Mouse (Mus musculus) spleen, adult 18-20 months (tissue): Measurements from ENCODE around the gene Thsd4.

Source experiments
- DNase-seq, 2 experiments: peaks; one replicate each; pipeline ENCODE4 v3.0.0; 2022; ENCODE audit warnings: mixed read lengths in 2 of 2

Thsd4 gene

DNA sequence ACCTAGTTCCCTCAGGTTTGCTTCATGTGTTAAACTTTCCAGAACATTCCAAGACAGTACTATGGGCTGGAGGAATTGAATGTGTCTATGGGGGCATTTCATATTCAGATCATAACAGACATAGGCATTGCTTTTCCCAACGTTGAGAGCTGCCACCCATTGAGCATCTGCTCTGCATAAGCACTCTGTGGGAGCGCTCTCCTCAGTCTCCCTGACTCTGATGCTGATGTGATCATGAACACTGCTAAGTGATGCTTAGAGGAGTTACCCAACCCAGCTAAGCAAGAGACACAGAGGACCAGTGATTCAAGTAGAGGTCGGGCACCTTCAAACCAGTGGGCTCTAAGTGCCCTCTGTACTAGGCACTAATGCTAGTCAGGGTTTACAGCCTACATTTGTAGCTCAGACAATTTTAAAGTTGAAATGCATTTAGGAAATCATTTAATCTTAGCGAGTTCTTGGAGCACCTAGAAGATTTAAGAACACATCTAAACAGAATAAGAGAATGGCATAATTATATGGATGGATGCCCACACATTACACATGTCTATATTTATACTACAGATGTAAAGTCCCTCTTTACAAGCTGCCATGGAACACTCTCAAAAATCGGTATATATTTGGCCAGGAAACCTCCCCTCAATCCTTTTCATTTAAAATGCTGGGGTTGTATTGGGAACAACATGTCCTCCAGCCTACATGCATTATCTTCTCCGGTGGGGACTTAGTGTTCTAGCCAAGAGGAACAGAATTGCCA lies 392.4 kb downstream of the Thsd4 start:
- no peak for DNase-seq

DNA sequence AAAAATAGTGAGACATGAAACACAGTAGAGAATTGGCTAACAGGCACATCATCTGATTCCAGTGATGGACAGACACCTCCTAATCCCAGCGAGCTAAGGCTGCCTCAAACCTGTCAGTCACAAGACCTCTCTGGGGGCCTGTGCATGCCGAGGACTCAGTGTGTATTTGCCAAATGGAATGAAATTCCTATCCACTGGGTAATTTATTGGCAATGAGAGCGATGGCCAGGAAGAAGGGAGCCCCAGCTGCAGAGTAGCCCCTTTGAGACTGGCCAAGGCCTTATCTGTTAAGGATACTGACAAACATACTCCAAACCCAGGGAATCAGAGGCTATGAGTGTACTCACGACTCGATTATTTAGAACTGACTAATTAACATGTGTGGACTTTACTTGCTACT lies 394.9 kb downstream of the Thsd4 start:
- no peak for DNase-seq

DNA sequence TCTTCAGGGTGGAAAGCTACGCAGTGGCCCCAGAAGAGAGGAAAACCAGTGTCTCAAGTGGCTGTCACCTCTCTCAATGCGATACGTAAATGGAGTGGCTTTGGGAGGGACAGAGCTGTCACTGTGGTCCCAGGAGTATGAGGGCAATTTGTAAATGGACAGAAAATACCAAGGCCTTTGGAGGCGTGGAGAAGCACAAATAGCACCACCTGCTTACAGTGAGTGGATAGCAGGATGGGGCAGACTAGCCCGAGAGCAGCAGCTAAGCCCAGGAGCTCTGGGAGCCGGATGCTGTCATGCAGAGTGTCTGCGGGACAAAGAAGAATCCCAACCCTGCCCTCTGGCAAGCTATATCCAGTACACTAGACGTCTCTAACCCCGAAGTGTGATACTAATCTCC lies 397.7 kb downstream of the Thsd4 start:
- no peak for DNase-seq

DNA sequence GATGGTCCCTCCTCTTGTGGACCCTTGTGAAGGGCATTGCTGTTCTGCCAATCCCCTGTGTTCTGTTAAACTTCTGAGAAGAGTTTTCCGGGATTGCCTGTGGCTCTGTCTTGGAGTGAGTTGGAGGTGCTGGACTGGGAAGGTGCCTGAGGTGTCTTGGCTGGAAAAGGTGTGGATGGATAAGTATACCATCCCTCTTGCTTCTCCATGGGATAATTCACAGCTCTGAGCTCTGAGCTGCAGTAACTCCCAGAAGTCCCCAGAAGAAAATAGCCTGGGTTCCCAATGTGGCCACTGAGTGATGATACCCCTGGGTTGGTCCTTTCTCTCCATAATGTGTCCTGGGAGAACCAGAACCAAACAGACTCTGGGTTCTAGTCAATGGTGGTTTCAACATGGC lies 398.8 kb downstream of the Thsd4 start:
- no peak for DNase-seq

DNA sequence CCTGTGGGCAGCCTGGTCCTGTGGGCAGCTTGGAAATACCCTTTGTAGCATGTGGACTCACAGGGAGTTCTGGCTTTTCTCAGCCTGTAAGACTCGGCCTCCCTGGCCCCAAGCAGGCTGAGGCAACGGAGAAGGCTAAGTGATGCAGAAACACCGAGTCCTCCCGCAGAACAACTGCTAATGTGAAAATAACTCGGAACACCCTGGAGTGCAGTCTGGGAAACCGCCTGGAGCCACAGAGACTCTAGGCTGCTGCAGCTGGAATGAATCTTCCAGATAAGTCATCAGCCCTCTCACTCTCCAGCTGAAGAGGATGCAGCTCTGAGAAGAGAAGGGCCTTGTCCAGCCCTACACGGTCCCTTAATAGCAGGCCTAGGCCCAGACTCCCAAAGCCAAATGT lies 402.0 kb downstream of the Thsd4 start:
- DNase-seq, result no peak

DNA sequence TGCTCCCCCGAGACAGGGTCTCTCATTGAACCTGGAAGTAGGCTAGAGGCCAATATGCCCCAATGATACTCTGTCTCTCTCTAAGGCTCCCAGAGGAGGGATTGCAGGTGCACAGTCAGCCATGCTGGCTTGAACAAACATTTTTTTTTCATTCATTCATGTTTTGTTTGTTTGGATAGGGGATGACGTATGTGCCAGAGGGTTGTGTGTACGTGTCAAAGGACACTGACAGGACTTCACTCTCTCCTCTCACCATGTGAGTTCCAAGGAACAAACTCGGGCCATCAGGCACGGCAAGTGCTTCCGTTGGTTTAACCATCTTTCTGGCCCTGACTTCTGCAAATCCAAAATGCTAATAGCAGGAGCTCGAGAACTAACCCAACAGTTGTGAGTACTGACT lies 404.0 kb downstream of the Thsd4 start:
- no peak for DNase-seq

DNA sequence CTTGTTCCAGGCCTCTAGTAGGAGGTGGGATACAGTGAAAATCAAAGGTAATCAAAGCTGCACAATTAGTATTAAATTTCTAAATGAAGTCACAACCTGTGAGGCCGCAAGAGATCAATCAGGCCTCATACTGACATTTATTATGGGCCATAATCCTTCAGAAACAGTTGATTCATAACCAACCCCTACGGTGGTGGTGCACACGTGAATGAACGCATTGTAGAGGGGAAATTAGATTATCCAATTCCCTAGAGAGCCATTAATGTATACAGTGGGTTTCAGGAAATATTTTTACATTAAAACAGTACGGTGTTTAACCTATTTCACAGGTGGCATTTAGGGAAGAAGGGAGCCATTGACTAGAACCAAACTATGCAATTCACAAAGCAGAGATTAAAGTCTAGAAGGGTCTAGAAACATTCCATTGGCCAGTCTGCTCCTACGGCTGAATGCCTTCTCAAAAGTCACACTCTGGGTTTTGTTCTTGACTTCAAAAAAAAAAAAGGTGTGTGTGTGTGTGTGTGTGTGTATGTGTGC lies 406.1 kb downstream of the Thsd4 start:
- DNase-seq, result no peak

DNA sequence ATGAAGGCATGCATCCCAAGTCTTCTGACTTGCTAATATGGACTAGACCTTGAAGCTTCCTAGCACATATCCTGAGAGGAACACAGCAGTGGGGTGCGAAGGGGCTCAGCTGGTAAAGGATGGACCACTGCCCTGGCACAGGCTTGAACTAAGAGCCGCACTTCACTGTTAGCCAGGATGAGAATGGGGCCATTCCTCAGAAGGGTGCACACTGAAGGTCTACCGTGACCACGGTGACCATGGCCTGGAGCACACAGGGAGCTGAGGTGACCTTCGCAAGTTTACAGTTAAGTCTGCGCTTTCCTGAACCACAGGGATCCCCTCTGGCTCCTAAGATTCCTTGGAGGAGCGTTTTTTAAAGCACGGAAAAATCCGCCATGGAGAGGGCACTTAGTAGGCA lies 406.5 kb downstream of the Thsd4 start:
- DNase-seq, result no peak

DNA sequence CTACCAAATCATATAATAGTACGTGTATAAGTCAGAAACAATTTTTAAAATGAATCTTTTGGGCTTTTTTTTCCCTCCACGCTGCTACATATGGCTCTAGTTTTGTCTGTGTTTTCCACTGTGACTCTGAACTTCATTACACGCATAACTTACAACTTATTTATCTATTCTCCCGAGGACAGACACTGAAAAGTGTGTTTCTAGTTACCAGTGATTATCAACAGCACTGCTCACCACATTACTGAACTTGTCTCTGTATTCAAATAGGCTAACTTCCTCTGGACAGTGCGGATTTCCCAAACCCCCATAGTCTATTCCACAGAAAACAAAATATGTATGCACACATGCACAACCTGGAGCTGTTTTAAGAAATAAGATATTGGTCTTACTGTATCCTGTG lies 411.6 kb downstream of the Thsd4 start:
- DNase-seq, result no peak

DNA sequence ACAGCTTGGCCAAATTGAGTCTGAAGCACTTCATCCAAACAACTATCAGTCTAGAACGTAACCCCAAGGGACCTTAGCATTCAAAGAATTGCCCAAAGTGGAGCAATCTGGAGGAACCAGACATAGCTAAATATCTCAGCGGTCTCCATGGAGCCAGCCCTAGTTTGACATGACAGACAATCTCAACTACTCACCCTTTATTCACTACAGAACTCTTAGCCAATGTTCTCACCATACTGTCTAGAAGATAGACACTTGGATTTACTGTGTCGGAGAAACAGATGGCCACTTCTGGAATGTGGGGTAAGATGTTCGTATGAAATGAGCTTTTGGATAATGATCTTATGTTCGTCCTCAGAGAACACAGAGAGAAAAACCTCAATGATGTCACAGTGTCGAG lies 415.2 kb downstream of the Thsd4 start:
- DNase-seq, result no peak

DNA sequence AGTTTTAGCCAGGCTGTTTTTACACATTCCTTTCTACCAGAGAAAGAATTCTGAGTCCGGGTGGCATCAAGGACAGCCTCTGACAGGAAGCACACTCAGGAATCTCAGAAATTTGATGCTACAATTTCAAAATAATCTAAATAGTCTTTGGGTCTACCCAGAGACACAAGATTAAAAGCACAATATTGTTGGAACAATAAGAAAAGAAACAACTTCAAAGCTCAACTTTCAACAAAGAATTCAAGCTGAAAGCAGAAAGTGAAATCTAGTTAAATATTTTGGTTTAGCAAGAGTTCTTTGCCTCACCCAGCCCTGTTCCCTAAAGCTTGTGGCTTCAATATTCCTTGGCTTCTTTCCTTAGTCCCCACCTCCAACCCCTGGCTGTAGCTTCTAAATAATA lies 415.7 kb downstream of the Thsd4 start:
- DNase-seq, result no peak

DNA sequence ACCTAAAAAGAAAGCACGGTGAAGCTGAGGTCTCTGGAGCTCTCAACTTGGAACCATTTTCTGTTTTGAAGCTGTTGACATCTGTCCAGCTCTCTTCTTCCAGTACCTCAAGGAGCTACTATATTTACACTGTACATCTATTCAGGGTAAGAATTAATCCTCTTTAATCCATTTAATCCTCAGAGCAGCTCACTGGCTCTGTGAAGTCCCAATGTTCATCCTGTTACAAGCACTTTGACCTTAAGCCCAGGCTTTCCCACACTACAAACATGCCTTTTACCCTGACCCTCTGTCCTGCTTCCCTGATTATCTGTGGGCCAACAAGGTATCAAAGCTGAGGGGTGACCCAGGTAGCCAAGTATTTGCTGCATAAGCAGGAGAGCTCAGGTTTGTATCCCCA lies 427.6 kb downstream of the Thsd4 start:
- no peak for DNase-seq

DNA sequence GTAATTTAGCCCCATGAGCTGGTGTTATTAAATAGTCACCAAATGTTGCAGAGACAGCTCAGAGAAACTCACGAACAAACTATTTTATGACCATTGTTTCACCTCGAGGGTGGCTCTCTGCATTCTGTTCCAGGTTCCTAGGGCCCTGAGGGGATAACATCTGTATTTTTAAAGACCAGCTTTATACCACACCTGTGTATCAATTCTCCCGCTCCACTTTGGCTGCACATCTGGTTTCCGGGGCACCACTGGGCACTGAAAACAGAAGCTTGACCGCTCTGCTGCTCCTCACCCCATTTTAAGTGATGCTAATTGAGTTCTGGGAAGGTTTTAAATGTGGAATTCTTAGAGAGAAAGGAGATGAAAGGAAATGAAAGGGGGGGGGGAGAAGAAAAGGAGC lies 429.4 kb downstream of the Thsd4 start:
- DNase-seq, result no peak

DNA sequence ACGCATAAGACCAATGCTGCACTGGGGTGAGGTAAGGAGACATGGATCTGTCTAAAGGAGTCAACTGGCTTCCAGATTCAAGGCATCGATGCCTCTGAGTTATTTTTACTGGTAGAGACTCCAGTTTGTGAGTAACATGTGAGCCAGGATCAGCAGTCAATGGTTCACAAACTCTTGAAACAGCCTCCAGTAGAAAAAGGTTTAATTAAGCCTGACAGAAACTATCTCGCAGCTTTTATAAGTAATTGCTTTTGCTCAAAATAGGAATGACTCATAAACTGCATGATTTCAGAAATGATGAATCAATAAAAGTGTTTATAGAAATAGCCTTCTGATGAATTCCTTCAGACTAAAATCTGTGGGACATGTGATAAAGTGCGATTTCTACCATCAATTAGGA lies 432.4 kb downstream of the Thsd4 start:
- no peak for DNase-seq

DNA sequence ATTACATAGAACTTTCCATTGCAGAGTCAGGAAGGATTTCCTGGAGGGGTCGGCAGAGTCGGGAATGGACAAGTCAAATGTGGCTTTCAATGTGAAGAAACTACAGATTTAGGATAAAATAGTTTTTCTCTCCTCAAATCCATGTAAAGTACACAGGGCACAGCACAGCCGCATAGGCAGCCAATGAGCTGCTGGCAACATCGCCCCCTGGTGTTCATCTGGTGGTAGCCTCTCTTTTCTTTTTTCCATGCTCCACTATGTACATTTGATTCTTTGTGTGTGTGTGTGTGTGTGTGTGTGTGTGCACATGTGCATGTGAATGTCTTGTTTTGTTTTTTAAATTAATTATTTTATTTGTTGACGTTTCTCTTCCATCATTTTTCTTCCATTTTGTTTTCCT lies 433.7 kb downstream of the Thsd4 start:
- DNase-seq, result peak in 1 of 2 experiments; percentile 15

DNA sequence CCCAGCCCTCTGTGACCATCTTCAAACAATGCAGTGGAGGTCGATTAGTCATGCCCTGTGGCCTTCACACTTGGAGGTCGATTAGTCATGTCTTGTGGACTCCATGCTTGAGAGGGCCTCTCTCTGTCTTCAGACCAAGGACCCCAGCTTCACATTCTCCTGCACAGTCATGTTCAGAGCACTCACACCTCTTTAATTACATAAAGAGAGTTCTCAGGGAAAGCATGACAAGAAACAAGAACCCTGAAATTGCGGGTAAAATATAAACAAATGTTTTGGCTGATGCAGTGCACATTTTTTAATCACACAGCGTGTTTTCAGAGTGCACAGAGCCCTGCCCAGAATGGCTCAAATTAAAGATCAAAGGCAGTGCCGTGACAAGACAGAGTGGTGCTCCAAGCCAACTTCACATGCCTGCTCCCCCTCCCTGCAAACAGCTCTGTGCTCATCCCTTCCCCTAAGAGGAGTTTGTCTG lies 439.7 kb downstream of the Thsd4 start:
- DNase-seq, result no peak

DNA sequence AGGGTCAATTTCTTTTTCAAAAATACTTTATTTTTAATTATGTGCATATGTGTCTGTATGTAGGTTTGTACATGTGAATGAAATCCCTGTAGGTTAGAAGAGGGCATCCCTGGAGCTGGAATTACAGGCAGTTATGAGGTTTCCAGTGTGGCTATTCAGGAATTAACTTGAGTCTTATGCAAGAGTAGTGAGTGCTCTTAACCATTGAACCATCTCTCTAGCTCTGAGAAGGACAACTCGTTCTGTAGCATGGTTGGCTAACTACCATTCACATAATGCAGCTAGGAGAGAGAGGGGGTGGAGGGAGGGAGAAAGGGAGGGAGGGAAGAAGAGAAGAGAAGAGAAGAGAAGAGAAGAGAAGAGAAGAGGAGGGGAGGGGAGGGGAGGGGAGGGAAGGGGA lies 444.1 kb downstream of the Thsd4 start:
- no peak for DNase-seq

DNA sequence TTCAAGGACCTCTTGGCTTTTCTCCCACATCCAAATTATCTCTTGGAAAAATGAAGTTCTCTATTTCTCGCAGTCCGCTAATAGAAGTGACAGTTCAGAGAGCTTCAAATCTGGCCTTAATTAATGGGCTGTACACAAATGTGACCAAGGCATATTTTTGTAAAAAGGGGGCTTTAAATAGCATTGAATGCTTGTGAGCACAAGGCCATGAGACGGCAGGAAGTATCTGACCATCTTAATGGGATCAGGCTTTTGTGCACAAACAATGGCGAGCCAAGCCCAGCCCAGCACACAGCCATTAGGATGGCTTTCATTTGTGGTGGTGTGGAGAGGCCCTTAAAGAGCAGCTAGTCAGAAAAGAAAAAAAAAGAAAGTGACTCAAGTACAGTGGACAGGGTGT lies 445.4 kb downstream of the Thsd4 start:
- no peak for DNase-seq

DNA sequence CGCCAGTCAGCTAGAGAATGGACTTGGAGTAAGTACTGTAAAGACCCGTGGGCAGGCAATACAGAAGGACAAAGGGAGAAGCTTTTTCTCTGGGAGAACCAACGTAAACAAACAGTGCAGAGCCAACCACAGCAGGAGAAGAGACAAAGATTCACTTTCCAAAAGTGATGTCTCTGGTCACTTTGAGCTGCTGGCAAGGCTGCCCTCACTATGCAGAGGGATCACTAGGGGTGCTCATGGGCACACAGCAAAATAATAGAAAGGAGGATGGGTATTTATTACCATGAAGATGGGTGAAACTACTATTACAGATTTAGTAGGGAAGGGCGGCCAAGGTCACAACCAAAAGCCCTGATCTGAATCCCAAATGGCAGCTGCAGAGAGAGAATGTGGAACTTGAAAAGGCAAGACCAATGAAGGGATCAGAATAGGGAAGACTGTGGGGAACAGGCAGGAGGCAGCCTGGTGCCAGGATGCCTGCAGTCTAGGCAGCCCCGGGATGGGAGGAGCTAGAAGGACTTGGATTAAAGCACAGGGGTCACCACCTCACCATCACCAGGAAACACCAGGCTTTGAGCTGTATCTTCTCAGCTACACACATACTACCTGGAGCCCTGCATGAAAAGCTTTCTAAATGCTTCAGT lies 450.1 kb downstream of the Thsd4 start:
- no peak for DNase-seq

DNA sequence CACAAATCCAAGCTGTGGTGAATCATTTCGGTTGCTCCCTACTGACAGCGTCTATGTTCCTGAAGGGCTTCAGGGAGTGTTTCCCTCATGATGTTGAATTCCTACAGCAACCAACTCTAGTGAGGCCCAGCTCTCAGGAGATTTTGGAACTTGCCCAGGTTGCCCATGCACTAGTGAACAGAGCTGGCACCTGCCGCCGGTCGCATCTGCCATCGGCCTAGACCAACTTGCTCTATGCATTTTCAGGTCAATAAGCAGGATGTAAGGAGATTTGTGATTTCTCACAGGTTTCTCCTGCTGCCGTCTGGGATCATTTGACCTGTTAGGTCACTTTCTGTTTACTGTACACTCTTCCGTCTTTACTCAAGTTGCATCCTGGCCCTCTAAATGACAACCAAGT lies 454.6 kb downstream of the Thsd4 start:
- DNase-seq, result no peak

DNA sequence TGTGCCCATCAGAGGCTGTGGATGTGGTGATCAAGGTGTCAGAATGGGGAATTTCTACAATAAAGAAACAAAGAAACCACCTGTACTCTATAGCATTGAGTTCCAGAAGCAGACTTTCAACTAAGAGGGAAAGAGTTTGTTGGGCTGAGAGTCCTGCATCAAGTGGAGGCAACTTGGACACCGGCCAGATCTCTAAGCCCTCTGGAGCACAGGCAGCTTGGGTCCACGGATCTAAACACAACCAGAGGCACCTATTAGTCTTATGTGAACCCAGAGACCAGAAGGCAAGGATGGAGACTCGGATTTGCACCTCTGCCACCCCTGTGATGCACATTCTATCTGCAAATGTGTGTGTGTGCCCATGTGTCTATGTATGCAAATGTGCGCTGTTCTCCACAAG lies 456.7 kb downstream of the Thsd4 start:
- DNase-seq, result no peak

DNA sequence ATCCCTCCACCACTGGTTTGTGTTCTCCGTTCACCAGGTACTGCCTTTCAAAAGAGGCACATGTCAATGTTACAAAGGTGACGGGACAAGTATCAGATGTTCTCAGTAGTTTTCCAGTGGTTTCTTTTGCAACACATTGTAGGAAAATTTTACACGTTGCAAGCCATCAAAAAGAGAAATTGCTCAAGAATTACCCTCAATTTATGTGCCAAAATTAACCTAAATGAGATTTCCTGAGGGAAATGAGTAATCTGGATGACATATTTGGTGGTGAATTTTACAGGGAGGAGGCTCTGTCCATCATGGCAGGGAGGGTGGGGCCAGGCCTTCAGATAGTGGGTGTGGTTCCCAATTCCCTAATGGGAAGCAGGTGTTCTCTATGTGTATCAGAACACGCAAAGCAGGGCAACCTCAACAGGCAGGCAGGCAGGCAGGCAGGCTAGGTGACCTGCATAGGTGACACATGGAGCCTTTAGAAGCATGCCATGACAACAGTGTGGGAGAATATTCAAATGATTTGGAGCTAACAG lies 458.6 kb downstream of the Thsd4 start:
- DNase-seq, result no peak

DNA sequence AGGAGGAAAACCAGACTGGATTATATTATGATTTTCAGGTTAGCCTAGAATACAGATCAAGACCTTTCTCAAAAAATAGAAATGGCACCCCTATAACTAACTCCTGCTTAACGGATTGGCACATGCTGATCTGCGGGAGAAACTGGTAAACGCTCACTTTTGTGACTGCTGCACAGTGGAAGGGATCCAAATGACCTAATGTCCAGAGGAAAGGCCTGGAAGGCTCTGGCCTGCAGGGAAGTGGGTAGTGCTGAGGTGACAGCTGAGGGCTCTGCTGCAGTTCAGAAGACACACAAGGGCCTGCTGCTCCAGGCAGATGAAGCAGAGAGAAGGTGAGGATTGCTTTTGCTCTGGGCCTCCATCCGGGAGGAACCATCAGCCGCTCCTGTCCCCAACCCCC lies 465.7 kb downstream of the Thsd4 start:
- DNase-seq, result no peak

DNA sequence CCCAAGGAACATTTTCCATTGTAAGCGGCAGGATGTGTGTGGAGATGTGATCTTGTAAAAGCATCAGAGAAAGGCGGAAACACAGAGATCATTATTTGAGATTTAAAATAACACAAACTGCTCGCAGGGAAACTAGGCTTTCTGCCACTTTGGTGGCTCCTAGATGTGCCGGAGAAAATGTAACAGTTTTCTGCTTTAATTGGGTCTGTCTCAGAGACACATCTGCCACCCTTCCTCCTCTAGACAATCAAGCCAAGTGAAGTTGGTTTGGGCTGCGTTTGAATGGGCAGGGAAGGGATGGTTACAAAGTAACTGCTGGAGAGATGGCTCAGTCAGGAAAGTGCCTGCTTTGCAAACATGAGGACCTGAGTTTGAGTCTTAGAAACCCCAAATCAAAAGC lies 466.9 kb downstream of the Thsd4 start:
- no peak for DNase-seq
